Mouse (Mus musculus) mouse embryonic stem cell (cell line): ENCODE results near the gene Lcp2.

Experiments
- in situ Hi-C, 2 experiments: fragments of 300-500 bp; cut with MboI; formaldehyde crosslinking; loops; 1 replicate in 1 of 2; 3 replicates in 1 of 2; pipeline ENCODE4 v1.14.3; 2019 to 2020; ENCODE audit warnings: low sequenced_read_pairs in 2 of 2, low pct_unique_long_range_greater_than_20kb in 1 of 2, mixed read lengths in 1 of 2; ENCODE audit not compliant: unreplicated experiment in 1 of 2

The Lcp2 gene

GRCm38 (mm10) chr11:34073776-34074175 is 27.1 kb downstream of the Lcp2 start:
- in situ Hi-C loops: no loop called here

GRCm38 (mm10) chr11:34077870-34078269 is 31.1 kb downstream of the Lcp2 start:
- in situ Hi-C loops: no loop called here

- in situ Hi-C loops: no loop called here
Measured at GRCm38 (mm10) chr11:34078581-34078980, 31.9 kb downstream of the Lcp2 start.

- in situ Hi-C loops: no loop called here
Measured at GRCm38 (mm10) chr11:34079542-34080464, 33.1 kb downstream of the Lcp2 start.

GRCm38 (mm10) chr11:34083795-34084194 is 37.1 kb downstream of the Lcp2 start:
- in situ Hi-C loops: no loop called here

GRCm38 (mm10) chr11:34084639-34085038 is 37.9 kb downstream of the Lcp2 start:
- in situ Hi-C loops: no loop called here

GRCm38 (mm10) chr11:34086164-34086751 is 39.5 kb downstream of the Lcp2 start:
- in situ Hi-C loops: no loop called here

- in situ Hi-C loops: no loop called here
Measured at GRCm38 (mm10) chr11:34087064-34087463, 40.3 kb downstream of the Lcp2 start.

GRCm38 (mm10) chr11:34098422-34098821 is 51.7 kb downstream of the Lcp2 start, which contains the start of gene 4930469K13Rik:
TSS of gene 4930469K13Rik (minus strand) at chr11:34098554.
- in situ Hi-C loops: no loop called here

GRCm38 (mm10) chr11:34101827-34102226 is 55.1 kb downstream of the Lcp2 start:
- in situ Hi-C loops: no loop called here

- in situ Hi-C loops: no loop called here
Measured at GRCm38 (mm10) chr11:34104919-34105318, 58.2 kb downstream of the Lcp2 start.

- in situ Hi-C loops: no loop called here
Measured at GRCm38 (mm10) chr11:34109260-34109659, 62.5 kb downstream of the Lcp2 start.

GRCm38 (mm10) chr11:34111940-34112339 is 65.2 kb downstream of the Lcp2 start:
- in situ Hi-C loops: no loop called here

- in situ Hi-C loops: no loop called here
Measured at GRCm38 (mm10) chr11:34112781-34113380, 66.2 kb downstream of the Lcp2 start.

- in situ Hi-C loops: no loop called here
Measured at GRCm38 (mm10) chr11:34113760-34114159, 67.0 kb downstream of the Lcp2 start.

- in situ Hi-C loops: no loop called here
Measured at GRCm38 (mm10) chr11:34116572-34117135, 69.9 kb downstream of the Lcp2 start.

GRCm38 (mm10) chr11:34117581-34117980 is 70.9 kb downstream of the Lcp2 start:
- in situ Hi-C loops: no loop called here

- in situ Hi-C loops: no loop called here
Measured at GRCm38 (mm10) chr11:34118319-34118718, 71.6 kb downstream of the Lcp2 start.

GRCm38 (mm10) chr11:34123147-34123546 is 76.4 kb downstream of the Lcp2 start:
- in situ Hi-C loops: no loop called here
